Mouse (Mus musculus) E14TG2a.4 (cell line): ENCODE measurements around the gene Pbx2.

Experiments
- CTCF ChIP-seq: conservative IDR thresholded peaks from 2 replicates; pipeline ENCODE4 v1.5.1; 2014; ENCODE audit warnings: low read length
- NANOG ChIP-seq: IDR thresholded peaks from 2 replicates; pipeline ENCODE4 v1.6.1; 2014; ENCODE audit warnings: borderline replicate concordance, low read length, mixed read lengths
- POU5F1 ChIP-seq: IDR thresholded peaks from 2 replicates; pipeline ENCODE4 v1.6.1; 2014; ENCODE audit warnings: low read length, borderline replicate concordance

GRCm38 (mm10) chr17:34627943-34628643, 37.0 kb downstream of the Pbx2 start, which contains the start of gene Ppt2:
- TF ChIP-seq NANOG: no peak
- TF ChIP-seq CTCF: no peak
- no peak for TF ChIP-seq POU5F1
